Mouse (Mus musculus): ENCODE measurements around the gene Rps12.
A peak's percentile ranks its signal among the peaks of the same experiment; 100 is the strongest.
"Not testable (repeated sequence)": the region's sequence is repeated elsewhere in the genome, so short reads cannot be mapped to it uniquely, and the experiment has no call there.

Rps12 gene

GRCm38 (mm10) chr10:23787062-23787821, at the start of gene Rps12:
TSS of gene Rps12 (minus strand) at chr10:23787275.
- peak; percentile 100 for DNase-seq (ENCODE audit: low read depth, low spot score)

GRCm38 (mm10) chr10:23836003-23836964, 49.2 kb upstream of the Rps12 start:
- DNase-seq (ENCODE audit: low read depth, low spot score), result no peak

- DNase-seq (ENCODE audit: low read depth, low spot score), result no peak
These were observed 39.4 kb upstream of the Rps12 start for GRCm38 (mm10) chr10:23826516-23826915.

DNA sequence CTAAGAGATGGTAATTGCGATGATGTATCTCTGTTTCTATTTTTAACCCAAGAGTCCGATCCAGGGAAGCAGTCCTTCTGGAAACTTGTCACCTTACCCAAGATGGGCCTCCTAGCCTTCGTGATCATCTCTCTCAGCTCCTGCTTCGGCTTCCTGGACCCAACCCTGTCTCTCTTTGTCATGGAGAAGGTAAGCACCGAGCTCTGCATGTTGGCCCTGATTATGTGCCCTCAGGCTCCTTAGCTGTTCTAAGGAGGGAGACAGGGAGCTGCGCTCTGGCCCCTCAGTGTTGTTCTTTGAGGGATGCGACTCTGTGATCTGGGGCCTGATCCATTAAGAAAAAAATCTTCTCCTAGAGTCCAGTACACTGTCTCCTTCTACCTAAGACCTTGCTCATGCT, 29.2 kb upstream of the Rps12 start:
- no peak for DNase-seq (ENCODE audit: low read depth, low spot score)

DNA sequence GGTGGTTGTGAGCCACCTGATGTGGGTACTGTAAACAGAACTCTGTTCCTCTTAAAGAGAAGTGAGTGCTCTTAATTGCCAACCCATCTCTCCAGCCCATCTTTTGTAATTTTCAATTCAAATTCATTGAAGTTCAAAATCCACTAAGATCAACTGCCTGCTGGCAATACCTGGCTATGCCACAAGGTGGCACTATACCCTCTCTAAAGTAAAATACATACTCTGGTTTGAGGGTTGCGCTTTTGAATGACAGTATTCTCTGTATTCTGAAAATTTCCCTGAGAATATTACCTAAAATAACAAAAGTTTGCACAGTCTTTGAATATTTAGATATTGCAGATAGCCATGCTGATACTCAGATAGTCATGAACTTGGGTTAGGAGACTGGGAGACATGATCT, 28.1 kb upstream of the Rps12 start:
- DNase-seq (ENCODE audit: low read depth, low spot score), result peak; percentile 77

- no peak for DNase-seq (ENCODE audit: low read depth, low spot score)
These were observed 26.0 kb upstream of the Rps12 start for GRCm38 (mm10) chr10:23812852-23813766.

- DNase-seq (ENCODE audit: low read depth, low spot score), result no peak
These were observed 25.3 kb upstream of the Rps12 start for GRCm38 (mm10) chr10:23812438-23812759.

DNA sequence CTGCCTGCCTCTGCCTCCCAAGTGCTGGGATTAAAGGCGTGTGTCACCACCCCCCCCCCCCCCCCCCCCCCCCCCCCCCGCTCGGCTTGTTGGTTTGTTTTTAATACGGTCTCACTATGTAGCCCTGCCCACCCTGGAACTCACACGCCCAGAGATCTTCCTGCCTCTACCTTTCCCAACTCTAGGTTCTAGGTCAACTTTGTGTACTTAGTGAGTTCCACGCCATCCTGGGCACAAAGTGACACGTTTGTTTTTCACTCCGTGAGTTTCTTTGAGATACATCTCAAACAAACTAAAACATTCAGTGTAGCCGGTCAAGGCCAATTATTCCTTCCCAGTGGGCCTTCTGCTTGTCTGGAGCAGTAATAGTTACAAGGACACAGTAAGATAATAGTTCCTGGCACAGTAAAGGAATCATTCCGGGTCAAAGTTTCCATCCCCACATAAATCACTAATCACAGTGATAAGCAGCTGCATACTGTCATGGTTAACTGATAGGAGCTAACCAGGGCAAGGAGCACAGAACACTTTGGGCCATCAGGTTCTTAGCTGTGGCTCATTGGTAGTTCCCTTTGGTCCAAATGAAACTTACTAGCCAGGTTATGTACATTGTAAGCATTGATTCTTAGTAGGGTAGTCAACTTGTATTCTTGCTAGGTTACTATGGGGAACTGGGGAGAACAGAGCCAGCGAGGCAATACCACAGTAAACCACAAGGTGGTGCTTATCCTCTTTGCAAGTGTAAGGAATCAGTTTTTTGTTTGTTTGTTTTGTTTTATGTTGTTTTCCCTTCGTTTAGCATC, 24.8 kb upstream of the Rps12 start:
- DNase-seq (ENCODE audit: low read depth, low spot score), result peak; percentile 81

DNA sequence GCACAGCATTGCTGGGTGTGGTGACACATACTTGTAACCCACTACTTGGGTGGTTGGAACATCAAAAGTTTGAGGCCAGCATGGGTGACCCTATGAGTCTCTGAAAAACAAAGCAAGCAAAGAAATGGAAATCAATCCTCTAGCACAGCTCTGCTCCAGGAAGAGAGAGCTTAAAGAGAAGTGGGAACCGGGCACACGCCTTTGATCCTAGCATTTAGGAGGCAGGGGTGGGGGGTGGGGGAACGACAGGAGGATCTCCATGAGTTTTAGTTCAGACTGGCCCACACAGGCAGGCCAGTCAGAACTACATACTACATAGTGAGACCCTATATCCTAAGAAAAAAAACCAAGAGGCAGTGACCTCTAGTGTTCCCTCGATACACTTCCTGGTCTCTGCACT, 19.1 kb upstream of the Rps12 start:
- DNase-seq (ENCODE audit: low read depth, low spot score), result no peak

GRCm38 (mm10) chr10:23804665-23805064, 17.6 kb upstream of the Rps12 start:
- no peak for DNase-seq (ENCODE audit: low read depth, low spot score)

GRCm38 (mm10) chr10:23802911-23803310, 15.8 kb upstream of the Rps12 start:
- no peak for DNase-seq (ENCODE audit: low read depth, low spot score)

- DNase-seq (ENCODE audit: low read depth, low spot score), result no peak
These were observed 12.9 kb upstream of the Rps12 start for GRCm38 (mm10) chr10:23799933-23800332.

DNA sequence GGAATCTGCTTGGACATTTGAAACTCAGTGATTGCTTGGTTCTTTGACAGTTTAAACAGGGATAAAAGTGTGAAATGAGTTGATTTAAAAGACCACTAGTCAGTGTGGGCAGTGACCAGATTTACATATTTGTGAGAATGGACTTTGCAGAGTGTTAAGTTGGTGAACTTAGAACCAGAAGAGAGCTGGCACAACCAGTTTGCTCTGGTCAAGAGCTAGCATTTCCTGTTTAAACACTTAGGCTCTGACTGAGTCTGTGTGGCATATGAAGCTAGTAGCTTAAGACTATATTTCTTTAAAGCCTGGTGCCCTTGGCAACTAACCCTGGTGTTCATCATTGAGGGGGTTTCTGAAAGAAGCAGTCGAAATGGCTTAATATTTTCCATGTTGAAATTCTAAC, 11.1 kb upstream of the Rps12 start:
- no peak for DNase-seq (ENCODE audit: low read depth, low spot score)

GRCm38 (mm10) chr10:23797606-23798005, 10.5 kb upstream of the Rps12 start:
- no peak for DNase-seq (ENCODE audit: low read depth, low spot score)

GRCm38 (mm10) chr10:23796551-23797503, 9.8 kb upstream of the Rps12 start, which contains the start of gene Slc18b1:
TSS of gene Slc18b1 (plus strand) at chr10:23796986.
- no peak for DNase-seq (ENCODE audit: low read depth, low spot score)

DNA sequence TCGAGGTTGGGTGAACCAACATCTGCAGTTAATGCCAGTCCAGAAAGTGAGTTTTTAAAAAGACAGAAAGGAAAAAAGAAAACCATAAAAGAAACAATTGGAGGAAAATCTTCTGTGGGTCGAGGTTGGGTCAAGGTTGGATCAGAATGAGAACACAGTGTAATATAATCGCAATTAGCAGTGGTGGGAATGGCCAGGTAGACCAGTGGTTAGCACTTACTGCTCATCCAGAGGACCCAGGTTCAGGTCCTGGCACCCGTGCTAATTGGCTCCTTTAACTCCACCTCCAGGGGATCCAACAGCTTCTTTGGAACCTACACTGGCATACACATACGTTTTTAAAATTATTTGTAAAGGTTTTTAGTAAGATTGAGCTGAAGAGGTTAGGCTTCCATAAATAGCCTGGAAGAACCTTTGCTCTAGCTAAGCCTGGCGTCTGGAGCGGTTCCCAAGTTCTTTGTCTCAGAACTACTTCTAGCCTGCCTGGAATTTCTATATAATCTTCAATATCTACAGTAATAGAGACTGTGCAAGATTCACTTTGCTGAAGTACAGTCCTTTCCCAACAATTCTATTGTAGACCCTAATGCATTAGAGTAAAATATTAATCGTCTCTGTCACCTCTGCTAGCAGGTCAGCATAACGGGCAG, 8.9 kb upstream of the Rps12 start:
- DNase-seq (ENCODE audit: low read depth, low spot score), result no peak

GRCm38 (mm10) chr10:23788056-23788600, 1.1 kb upstream of the Rps12 start:
- DNase-seq (ENCODE audit: low read depth, low spot score), result no peak

DNA sequence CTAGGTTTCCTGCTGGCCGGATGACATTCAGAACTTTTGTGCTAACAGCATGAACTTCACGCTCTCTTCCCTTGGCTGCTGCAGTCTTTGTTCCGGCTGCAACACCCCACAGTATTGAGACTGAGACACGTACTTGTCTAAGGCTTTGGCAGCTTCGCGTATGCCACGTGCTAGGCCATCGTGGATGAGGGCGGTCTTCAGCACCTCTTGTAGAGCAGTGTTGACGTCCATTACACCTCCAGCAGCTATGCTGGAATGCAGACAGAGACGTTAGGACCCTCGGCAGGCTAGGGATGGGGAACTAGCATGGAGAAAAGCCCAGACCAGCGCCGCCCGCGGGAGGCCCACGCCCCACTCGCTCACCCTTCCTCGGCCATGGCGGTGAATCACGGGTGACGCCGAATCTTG, 440 bp downstream of the Rps12 start:
- DNase-seq (ENCODE audit: low read depth, low spot score), result not testable (repeated sequence)

- DNase-seq (ENCODE audit: low read depth, low spot score), result peak; percentile 24
These were observed 1.0 kb downstream of the Rps12 start for GRCm38 (mm10) chr10:23786040-23786439.
